Mouse (Mus musculus): Measurements from ENCODE around the gene Fbxo24.

The Fbxo24 gene

DNA sequence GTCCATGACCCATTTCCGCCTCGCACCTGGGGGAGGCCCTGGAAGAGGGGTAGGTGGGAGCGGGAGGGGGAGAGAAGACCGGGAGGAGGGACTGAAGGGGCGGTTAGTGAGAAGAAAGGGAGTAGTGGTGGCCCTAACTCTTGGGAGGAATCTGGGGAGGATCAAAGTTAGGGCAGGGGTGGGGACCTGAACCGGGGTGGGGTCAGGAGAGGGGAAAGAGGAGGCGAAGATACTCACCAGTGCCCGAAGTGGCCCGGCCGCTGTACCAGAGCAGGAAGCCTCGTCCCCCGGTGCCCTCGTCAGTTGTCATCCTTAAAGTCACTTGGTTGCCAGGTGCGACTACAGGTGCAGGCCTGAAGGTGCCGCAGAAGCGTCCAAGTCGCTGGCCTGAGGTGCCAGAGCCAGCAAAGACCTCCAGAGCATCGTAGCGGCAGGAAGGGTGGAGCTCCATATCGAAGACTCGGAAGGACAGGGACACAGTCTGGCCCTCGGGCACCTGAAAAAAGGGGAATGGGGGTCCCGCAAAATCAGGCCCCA is 20.1 kb downstream of the Fbxo24 start:
- in situ Hi-C loops (cut with MboI; ENCODE audit: unreplicated experiment in 2 of 2), result no loop called here

DNA sequence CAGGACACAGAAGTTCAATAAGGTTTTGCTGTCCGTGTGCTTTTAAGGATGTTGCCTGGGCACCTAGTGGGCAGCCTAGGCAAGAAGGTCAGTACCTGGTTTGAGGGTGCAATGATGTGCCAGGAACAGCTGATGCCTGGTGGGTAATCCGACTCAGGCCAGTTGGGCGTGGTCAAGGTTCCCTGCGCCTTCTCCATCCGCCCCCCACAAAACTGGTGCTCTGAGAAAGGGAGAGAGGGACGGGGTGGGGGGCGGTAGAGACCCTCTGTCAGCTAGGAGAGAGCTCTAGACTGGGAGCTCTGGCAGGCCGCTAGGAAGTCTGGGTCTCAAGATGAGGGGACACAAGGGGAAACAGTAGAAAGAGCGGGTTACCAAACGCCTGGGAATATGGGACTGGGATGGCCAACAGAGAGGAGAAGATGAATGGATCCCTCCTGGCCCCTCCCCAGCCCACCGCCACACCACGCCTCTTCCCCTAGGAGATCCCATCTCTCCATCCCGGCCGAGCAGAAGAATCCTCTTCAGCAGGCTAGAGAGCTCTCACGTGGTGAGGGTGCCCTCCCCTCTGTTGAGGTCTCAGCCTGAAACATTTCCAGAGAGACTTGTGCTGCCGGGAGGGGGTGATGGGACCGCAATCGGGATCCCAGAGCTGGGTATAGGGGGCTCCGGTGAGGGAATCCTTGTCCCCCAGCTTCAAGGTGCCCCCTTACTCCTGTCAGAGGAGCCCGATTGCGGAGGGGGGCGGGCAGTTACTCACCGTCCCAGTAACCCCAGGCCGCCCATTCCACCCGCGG is 20.7 kb downstream of the Fbxo24 start:
- in situ Hi-C loops (cut with MboI; ENCODE audit: unreplicated experiment in 2 of 2), result no loop called here

DNA sequence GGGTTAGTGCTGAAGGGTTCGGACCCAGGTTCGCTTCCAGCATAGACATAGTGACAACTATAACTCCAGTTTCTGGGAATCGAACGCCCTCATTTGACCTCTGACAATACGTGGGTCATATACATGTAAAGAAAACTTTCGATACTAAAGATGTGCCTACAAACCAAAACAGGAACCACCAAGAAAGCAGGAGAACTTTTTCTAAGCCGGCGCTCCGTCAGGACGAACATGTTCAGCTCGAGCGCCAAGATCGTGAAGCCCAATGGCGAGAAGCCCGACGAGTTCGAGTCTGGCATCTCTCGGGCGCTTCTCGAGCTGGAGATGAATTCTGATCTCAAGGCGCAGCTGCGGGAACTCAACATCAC is 27.5 kb downstream of the Fbxo24 start:
- in situ Hi-C loops (cut with MboI; ENCODE audit: unreplicated experiment in 2 of 2), result loop anchor here in 1 of 2 experiments (5.0 kb wide), 1 partner anchor 69 kb away; the partner anchor contains the start of genes Epo and Gnb2

DNA sequence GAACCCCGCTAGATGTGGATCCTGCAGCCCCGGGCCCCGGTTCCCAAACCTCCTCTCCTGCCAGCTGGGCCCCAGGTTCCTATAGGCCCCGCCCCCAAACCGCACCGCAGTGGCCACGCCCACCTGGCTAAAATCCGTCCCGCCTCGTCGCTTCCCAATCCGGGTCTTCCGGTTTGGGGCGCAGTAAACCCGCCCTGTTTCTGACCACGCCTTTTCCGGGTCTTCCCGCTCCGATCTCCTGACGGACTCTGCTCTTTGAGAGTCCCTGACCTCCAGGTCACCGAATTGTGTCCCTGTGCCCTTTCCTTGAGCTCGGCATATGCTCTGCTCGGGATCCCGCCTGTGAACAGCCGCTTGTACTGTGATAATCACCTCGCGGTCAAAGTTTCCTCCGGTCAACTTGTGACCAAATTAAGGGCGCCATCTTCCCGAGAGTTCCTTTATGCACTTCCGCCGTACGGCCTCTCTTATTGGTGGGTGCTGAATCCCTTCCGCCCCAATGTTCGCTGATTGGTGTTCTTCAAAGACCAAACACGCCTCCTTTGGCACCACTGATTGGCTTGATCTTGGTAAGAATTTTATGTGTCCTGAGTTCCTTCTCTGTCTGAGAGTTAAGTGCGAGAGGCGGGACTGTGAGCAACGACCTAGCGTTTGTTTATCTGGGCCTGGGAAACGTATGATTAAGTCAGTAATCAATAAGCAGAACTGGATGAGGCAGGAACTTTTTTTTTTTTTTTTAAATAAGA is 28.0 kb downstream of the Fbxo24 start, which contains the start of gene Mospd3:
TSS of gene Mospd3 (minus strand) at position 440 of the 746 bp plus-strand sequence.
- in situ Hi-C loops (cut with MboI; ENCODE audit: unreplicated experiment in 2 of 2), result loop anchor here in 1 of 2 experiments (5.0 kb wide), 1 partner anchor 68 kb away; the partner anchor contains the start of genes Epo and Gnb2

DNA sequence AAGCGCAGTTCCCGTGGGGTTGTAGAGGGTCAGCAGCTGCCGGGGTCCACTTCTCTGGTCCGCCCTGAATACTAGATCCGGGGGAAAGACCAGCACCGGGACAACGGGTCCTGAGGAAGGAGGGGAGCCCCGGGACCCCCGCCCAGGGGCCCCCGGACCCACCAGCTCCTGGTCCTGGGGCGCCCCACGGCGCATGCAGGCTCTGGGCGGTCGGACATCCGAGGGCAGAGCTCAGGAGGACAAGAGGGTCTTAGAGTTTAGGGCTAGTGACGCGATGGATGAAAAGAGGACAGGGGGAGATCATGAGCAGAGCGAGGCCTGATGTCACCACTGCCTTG is 28.6 kb downstream of the Fbxo24 start:
- in situ Hi-C loops (cut with MboI; ENCODE audit: unreplicated experiment in 2 of 2), result loop anchor here in 1 of 2 experiments (5.0 kb wide), 1 partner anchor 68 kb away; the partner anchor contains the start of genes Epo and Gnb2

GRCm38 (mm10) chr5:137599600-137599999 is 29.2 kb downstream of the Fbxo24 start:
- in situ Hi-C loops (cut with MboI; ENCODE audit: unreplicated experiment in 2 of 2), result no loop called here

DNA sequence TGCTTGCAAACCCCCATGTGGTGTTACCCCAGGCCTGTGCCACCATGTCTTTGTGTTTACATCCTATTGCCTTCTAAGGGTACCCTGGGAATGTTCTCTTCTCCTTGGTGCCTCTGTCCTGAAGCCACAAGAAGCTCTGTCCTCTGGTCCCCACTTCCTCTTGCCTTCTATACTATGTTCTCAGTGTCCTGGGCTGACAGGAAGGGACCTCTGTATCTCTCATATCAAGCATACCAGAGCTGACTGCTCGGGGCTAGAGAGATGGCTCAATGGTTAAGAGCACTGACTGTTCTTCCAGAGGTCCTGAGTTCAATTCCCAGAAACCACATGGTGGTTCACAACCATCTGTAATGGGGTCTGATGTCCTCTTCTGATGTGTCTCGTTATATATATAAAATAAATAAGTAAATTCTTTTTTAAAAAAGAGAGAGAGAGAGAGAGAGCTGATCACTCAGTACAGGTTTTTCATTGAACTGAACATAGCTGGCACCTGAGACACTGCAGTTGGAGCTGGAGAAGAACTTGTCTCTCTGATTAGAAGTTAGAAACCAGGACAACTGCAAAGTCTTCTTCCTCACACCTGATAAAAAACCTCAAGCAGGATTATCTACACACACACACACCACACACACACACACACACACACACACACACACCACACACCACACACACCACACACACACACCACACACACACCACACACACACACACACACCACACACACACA is 30.5 kb downstream of the Fbxo24 start:
- in situ Hi-C loops (cut with MboI; ENCODE audit: unreplicated experiment in 2 of 2), result no loop called here

GRCm38 (mm10) chr5:137597625-137598024 is 31.2 kb downstream of the Fbxo24 start:
- in situ Hi-C loops (cut with MboI; ENCODE audit: unreplicated experiment in 2 of 2), result no loop called here

DNA sequence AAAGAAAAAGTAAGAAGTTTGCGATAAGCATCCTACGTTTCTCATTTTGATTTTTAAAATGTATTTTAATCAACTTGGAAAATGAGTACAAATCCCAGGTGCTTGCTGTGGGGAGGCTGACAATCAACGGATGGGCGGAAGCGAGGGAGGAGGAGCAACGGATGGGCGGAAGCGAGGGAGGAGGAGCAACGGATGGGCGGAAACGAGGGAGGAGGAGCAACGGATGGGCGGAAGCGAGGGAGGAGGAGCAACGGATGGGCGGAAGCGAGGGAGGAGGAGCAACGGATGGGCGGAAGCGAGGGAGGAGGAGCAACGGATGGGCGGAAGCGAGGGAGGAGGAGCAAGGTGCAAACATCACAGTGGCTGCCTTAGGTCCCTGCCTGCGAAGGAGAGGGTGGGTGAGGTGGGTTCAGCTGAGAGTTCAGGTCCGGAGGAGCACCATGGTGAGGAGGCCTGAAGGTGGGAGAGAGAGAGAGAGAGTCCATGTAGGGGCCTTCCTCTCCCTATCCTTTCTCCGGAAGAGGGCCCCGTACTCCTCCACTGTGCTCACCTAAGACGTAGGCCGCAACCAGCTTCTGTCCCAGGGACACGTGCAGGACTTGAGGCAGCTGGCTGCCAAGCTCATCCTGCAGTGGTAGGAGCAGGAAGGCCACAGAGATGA is 32.1 kb downstream of the Fbxo24 start:
- in situ Hi-C loops (cut with MboI; ENCODE audit: unreplicated experiment in 2 of 2), result no loop called here

GRCm38 (mm10) chr5:137595921-137596320 is 32.9 kb downstream of the Fbxo24 start:
- in situ Hi-C loops (cut with MboI; ENCODE audit: unreplicated experiment in 2 of 2), result no loop called here

DNA sequence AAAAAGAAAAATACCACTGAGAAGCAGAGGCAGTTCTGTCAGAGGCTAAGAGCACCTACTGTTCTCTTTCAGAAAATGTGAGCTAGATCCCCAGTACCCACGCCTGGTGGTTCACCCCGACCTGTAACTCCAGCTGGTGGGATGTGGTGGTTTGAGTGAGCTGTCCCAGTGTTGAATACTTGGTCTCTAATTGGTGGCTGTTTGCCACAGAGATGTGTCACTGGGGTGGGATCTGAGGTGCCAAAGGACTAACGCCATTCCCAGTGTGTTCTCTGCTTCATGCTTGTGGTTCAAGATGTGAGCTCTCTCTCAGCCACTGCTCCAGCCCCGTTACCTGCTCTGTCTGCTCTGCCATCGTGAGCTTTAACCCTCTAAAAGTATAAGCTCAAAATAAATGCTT is 38.3 kb downstream of the Fbxo24 start:
- in situ Hi-C loops (cut with MboI; ENCODE audit: unreplicated experiment in 2 of 2), result loop anchor here in 1 of 2 experiments (5.0 kb wide), 1 partner anchor 62 kb away; no protein-coding TSS in a partner anchor

DNA sequence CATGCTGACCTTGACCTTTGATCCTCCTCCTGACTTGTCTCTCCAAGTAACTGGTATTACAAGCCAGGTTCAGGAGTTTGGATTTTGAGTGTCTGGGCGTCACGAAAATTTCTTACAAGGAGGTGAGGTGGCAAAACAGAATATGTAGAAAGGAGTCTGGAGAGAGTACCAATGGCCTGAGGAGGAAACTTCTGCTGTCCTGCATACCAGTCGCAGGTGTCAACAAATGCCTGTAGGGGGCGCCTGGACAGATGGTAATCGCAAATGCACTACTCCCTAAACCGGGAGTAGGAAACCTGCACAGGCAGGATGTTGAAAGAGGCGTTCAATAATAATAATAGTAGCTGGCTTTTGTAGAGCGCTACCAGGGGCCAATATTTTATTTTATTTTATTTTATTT is 43.8 kb downstream of the Fbxo24 start:
- in situ Hi-C loops (cut with MboI; ENCODE audit: unreplicated experiment in 2 of 2), result loop anchor here in 1 of 2 experiments (5.0 kb wide), 1 partner anchor 67 kb away; no protein-coding TSS in a partner anchor

DNA sequence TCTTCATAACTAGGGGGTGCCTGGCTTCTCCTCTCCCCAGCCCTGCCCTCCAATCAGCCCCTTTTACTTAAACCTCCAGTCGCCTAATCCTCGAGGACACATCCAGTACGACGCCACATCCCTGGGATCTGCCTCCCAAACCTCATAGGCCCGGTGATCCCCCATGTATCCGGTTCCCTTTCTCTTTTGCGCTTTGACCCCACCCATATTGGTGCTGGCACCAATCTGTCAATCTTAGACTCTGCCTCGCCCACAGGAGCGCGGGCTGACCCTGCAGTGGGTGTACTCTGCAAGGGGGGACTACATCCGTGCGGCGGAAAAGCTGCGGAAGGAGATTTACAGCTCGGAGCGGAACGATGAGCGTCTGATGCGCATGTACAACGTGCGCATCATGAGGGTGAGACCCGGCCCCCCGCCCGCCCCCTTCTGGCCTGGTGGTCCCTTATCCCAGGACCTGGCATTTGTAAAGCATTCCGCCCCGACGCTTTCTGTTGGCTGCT is 45.1 kb downstream of the Fbxo24 start:
- in situ Hi-C loops (cut with MboI; ENCODE audit: unreplicated experiment in 2 of 2), result loop anchor here in 1 of 2 experiments (5.0 kb wide), 1 partner anchor 69 kb away; no protein-coding TSS in a partner anchor

GRCm38 (mm10) chr5:137582702-137583101 is 46.1 kb downstream of the Fbxo24 start:
- in situ Hi-C loops (cut with MboI; ENCODE audit: unreplicated experiment in 2 of 2), result loop anchor here in 1 of 2 experiments (5.0 kb wide), 1 partner anchor 70 kb away; no protein-coding TSS in a partner anchor

- in situ Hi-C loops (cut with MboI; ENCODE audit: unreplicated experiment in 2 of 2), result loop anchor here in 1 of 2 experiments (5.0 kb wide), 1 partner anchor 72 kb away; no protein-coding TSS in a partner anchor
Observed at GRCm38 (mm10) chr5:137580246-137580645, 48.6 kb downstream of the Fbxo24 start.

DNA sequence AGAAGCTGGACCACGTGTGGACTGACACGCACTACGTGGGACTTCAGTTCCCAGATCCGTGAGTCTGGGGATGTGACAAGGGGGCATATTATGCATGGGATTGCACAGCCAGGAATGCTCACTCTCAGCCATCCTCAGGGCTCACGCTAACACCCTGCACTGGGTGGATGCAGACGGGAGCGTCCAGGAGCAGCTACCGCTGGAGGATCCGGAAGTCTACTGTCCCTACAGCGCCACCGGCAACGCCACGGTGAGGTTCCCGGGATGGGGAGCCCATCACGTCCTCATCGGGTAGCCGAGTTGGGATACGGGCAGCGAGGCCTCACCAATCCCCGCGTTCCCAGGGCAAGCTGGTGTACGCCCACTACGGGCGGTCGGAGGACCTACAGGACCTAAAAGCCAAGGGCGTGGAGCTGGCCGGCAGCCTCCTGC is 54.3 kb downstream of the Fbxo24 start:
- in situ Hi-C loops (cut with MboI; ENCODE audit: unreplicated experiment in 2 of 2), result no loop called here

- in situ Hi-C loops (cut with MboI; ENCODE audit: unreplicated experiment in 2 of 2), result no loop called here
Observed at GRCm38 (mm10) chr5:137570691-137571586, 57.9 kb downstream of the Fbxo24 start.

- in situ Hi-C loops (cut with MboI; ENCODE audit: unreplicated experiment in 2 of 2), result no loop called here
Observed at GRCm38 (mm10) chr5:137570181-137570580, 58.6 kb downstream of the Fbxo24 start.

GRCm38 (mm10) chr5:137569665-137570064 is 59.1 kb downstream of the Fbxo24 start, which contains the start of gene Tfr2:
Gene Tfr2, plus strand, starts transcription at chr5:137569840.
- in situ Hi-C loops (cut with MboI; ENCODE audit: unreplicated experiment in 2 of 2), result no loop called here
